Mouse (Mus musculus) midbrain, embryonic 14.5 days (tissue): ENCODE results near the gene Cenpe. TPM values are rescaled to one million over a fixed set of nuclear protein-coding genes. Genes with fewer than 3 reads are reported as not detected.
A peak's percentile ranks its signal among the peaks of the same experiment; 100 is the strongest.
"Not testable (repeated sequence)": the region's sequence is repeated elsewhere in the genome, so short reads cannot be mapped to it uniquely, and the experiment has no call there.

Experiments used
- ATAC-seq: fragments of 200-750 bp; cut with Nextera tagmentation; 2 replicates; pipeline ENCODE4 v1.8.0; 2017; ENCODE audit warnings: moderate number of reproducible peaks, moderate library complexity; ENCODE audit not compliant: low FRiP score, low TSS enrichment
- DNase-seq: peaks from one replicate; pipeline ENCODE4 v3.0.0-alpha.2; 2015
- H3K27ac ChIP-seq: fragments of 300-500 bp; sonication (generic); replicated peaks from 2 replicates; pipeline ENCODE4 v1.5.1; 2014; ENCODE audit warnings: mild to moderate bottlenecking, low read depth, low read length, moderate library complexity
- H3K27me3 ChIP-seq: fragments of 300-500 bp; sonication (generic); 2 replicates; pipeline ENCODE4 v1.6.1; 2014; ENCODE audit warnings: low read length, control low read depth, mixed read lengths; ENCODE audit not compliant: control insufficient read depth, insufficient read depth
- H3K36me3 ChIP-seq: fragments of 300-500 bp; sonication (generic); 2 replicates; pipeline ENCODE4 v1.6.1; 2014; ENCODE audit warnings: low read length, control low read depth; ENCODE audit not compliant: control insufficient read depth, insufficient read depth
- H3K4me1 ChIP-seq: fragments of 300-500 bp; sonication (generic); 2 replicates; pipeline ENCODE4 v1.6.1; 2014; ENCODE audit warnings: mild to moderate bottlenecking, antibody characterized with exemption, low read length, control low read depth; ENCODE audit not compliant: control insufficient read depth, insufficient read depth
- H3K4me2 ChIP-seq: fragments of 300-500 bp; sonication (generic); 2 replicates; pipeline ENCODE4 v1.6.1; 2014; ENCODE audit warnings: mild to moderate bottlenecking, low read length, moderate library complexity
- H3K4me3 ChIP-seq: fragments of 300-500 bp; sonication (generic); replicated peaks from 2 replicates; pipeline ENCODE4 v1.5.1; 2014; ENCODE audit warnings: low read depth, low read length
- H3K9ac ChIP-seq: fragments of 300-500 bp; sonication (generic); replicated peaks from 2 replicates; pipeline ENCODE4 v1.6.1; 2014; ENCODE audit warnings: mild to moderate bottlenecking, low read length, moderate library complexity
- H3K9me3 ChIP-seq: fragments of 300-500 bp; sonication (generic); 2 replicates; pipeline ENCODE4 v1.6.1; 2016; ENCODE audit warnings: low read length, control low read depth, mixed read lengths; ENCODE audit not compliant: control insufficient read depth
- WGBS: fragments of 180-500 bp; shearing (Covaris S2); extraction: QIAGEN DNeasy Blood & Tissue Kit; methylation state at CpG from one replicate; pipeline ENCODE4 v1.1.7; 2014; 5-methylcytosine and 5-hydroxymethylcytosine counted together
- polyA plus RNA-seq: library from polyadenylated mRNA; unstranded; fragments of >200 nt; fragmentation: Nextera tagmentation; extraction: Ambion mirVana; gene quantifications from 2 replicates; pipeline ENCODE4 v1.2.1, GENCODE M21; 2014

The Cenpe gene
- polyA plus RNA-seq = 4.5 and 7.9 TPM in 2 replicates

GRCm38 (mm10) chr3:135211805-135212657 lies at the start of gene Cenpe:
Gene Cenpe (plus strand): TSS chr3:135212537.
- peaks cover 14% of the 10 kb centered on the region for H3K4me1 ChIP-seq
- WGBS = 3% methylated on average over 29 of the region's 29 CpGs
- peak within 1 kb of the TSS; percentile 92 for H3K4me2 ChIP-seq
- no peaks in the 10 kb centered on the region for H3K9me3 ChIP-seq
- H3K9ac ChIP-seq = peak within 1 kb of the TSS; percentile 48; the same call in 1 of the 2 replicates
- peak within 1 kb of the TSS; percentile 80 for H3K4me3 ChIP-seq
- peak; percentile 96 for ATAC-seq
- peaks cover 9% of the 10 kb centered on the region; the same call in 1 of the 2 replicates for H3K36me3 ChIP-seq
- peak; percentile 96 for DNase-seq
- 0 out of 2 replicates have a peak within 1 kb of the TSS, but pooled peaks have one; percentile 13 for H3K27ac ChIP-seq
- no peaks in the 10 kb centered on the region for H3K27me3 ChIP-seq

- Histone ChIP-seq H3K4me3 (no peak overlapping the region), H3K36me3 (no peaks in the 10 kb centered on the region), H3K9me3 (no peaks in the 10 kb centered on the region), H3K9ac (no peak overlapping the region), H3K4me1 (no peaks in the 10 kb centered on the region), H3K4me2 (no peak overlapping the region), H3K27ac (no peak overlapping the region), H3K27me3 (no peaks in the 10 kb centered on the region)
- ATAC-seq (no peak), DNase-seq (peak; percentile 28)
- WGBS = 49% methylated on average over 3 of the region's 3 CpGs
These were observed 40.4 kb upstream of the Cenpe start for GRCm38 (mm10) chr3:135171898-135172446.

- no peaks in the 10 kb centered on the region for H3K27me3 ChIP-seq
- no peak for ATAC-seq
- WGBS = 92% methylated on average over 6 of the region's 6 CpGs
These were observed 20.5 kb upstream of the Cenpe start for GRCm38 (mm10) chr3:135191861-135192260.

GRCm38 (mm10) chr3:135198051-135198450 lies 14.3 kb upstream of the Cenpe start:
- ATAC-seq, H3K4me1 ChIP-seq, H3K36me3 ChIP-seq, H3K9ac ChIP-seq, DNase-seq, H3K4me2 ChIP-seq, H3K27ac ChIP-seq, H3K9me3 ChIP-seq, H3K4me3 ChIP-seq, H3K27me3 ChIP-seq: not testable (repeated sequence)
- 64% methylated on average over 2 of the region's 2 CpGs for WGBS

More at GRCm38 (mm10) chr3:135191861-135192260, 20.5 kb upstream of the Cenpe start:
- Histone ChIP-seq H3K9me3 (no peaks in the 10 kb centered on the region), H3K27ac (no peak overlapping the region), H3K4me3 (no peak overlapping the region), H3K36me3 (no peaks in the 10 kb centered on the region), H3K4me1 (no peaks in the 10 kb centered on the region), H3K4me2 (no peak overlapping the region), H3K9ac (no peak overlapping the region)
- DNase-seq = no peak

- H3K4me2 ChIP-seq = no peak overlapping the region
- H3K36me3 ChIP-seq = no peaks in the 10 kb centered on the region
- H3K27me3 ChIP-seq = no peaks in the 10 kb centered on the region
- no peak overlapping the region for H3K4me3 ChIP-seq
- no peak overlapping the region for H3K9ac ChIP-seq
- H3K9me3 ChIP-seq = no peaks in the 10 kb centered on the region
- DNase-seq (no peak), ATAC-seq (no peak)
- H3K27ac ChIP-seq = no peak overlapping the region
- no peaks in the 10 kb centered on the region for H3K4me1 ChIP-seq
- WGBS = 89% methylated on average over 17 of the region's 17 CpGs
These were observed 11.7 kb upstream of the Cenpe start for GRCm38 (mm10) chr3:135200409-135201303.

- WGBS = 49% methylated on average over 4 of the region's 4 CpGs
- no peak; the same call in 1 of the 2 replicates for ATAC-seq
These were observed 5.7 kb upstream of the Cenpe start for GRCm38 (mm10) chr3:135206621-135207020.

GRCm38 (mm10) chr3:135212658-135213350 lies 467 bp downstream of the Cenpe start:
- Histone ChIP-seq H3K4me1 (peaks cover 14% of the 10 kb centered on the region), H3K4me3 (peak overlapping the region; percentile 80), H3K27me3 (no peaks in the 10 kb centered on the region), H3K9me3 (no peaks in the 10 kb centered on the region), H3K9ac (peak overlapping the region; percentile 48; the same call in 1 of the 2 replicates), H3K4me2 (peak overlapping the region; percentile 92), H3K36me3 (peaks cover 9% of the 10 kb centered on the region; the same call in 1 of the 2 replicates), H3K27ac (no peak overlapping the region)
- ATAC-seq = no peak
- under 1% methylated on average over 26 of the region's 26 CpGs for WGBS
- DNase-seq = peak; percentile 1

More at GRCm38 (mm10) chr3:135206621-135207020, 5.7 kb upstream of the Cenpe start:
- Histone ChIP-seq H3K27me3 (no peaks in the 10 kb centered on the region), H3K4me2 (no peak overlapping the region), H3K27ac (no peak overlapping the region), H3K9ac (no peak overlapping the region), H3K9me3 (no peaks in the 10 kb centered on the region), H3K36me3 (no peaks in the 10 kb centered on the region), H3K4me1 (peaks cover under 1% of the 10 kb centered on the region), H3K4me3 (no peak overlapping the region)
- DNase-seq = peak; percentile 77

- DNase-seq = no peak
- 88% methylated on average over 3 of the region's 3 CpGs for WGBS
- H3K27ac ChIP-seq = no peak overlapping the region
- no peak for ATAC-seq
- no peaks in the 10 kb centered on the region for H3K4me1 ChIP-seq
- no peak overlapping the region for H3K9ac ChIP-seq
- H3K36me3 ChIP-seq = peaks cover 35% of the 10 kb centered on the region
- H3K9me3 ChIP-seq = no peaks in the 10 kb centered on the region
- no peaks in the 10 kb centered on the region for H3K27me3 ChIP-seq
- H3K4me2 ChIP-seq = no peak overlapping the region
- no peak overlapping the region for H3K4me3 ChIP-seq
These were observed 19.7 kb downstream of the Cenpe start for GRCm38 (mm10) chr3:135232058-135232457.
